ENCODE assay signal across 9 mouse cellular contexts in genomic region chr15:86243708-86244107, GRCm38 (mm10). TPM values are rescaled to one million over a fixed set of nuclear protein-coding genes. Genes with fewer than 3 reads are reported as not detected.
DNase-seq lines count a peak whose midpoint lies in the region; ATAC-seq and TF ChIP-seq lines count a peak whose summit lies in the region.
"Had no signal": no experiment of that assay in that cellular context is flagged by ENCODE, and none has a peak within 500 bp of the region (broad histone marks: within the 10 kb centered on the region; RNA-seq: fewer than 3 reads in every experiment).

No protein-coding gene starts in this region.

- H3K36me3 ChIP-seq in intestine, embryonic 14.5 days (ENCODE audit: control insufficient read depth, insufficient read depth, low read length), result peaks cover 12% of the 10 kb centered on the region; the same call in 1 of the 2 replicates
- H3K36me3 ChIP-seq in intestine, embryonic 16.5 days (ENCODE audit: control insufficient read depth, insufficient read depth, low read length), result 0 out of 2 replicates have a peak, but pooled peaks cover 5% of the 10 kb centered on the region
- peaks cover 56% of the 10 kb centered on the region for H3K36me3 ChIP-seq in E14TG2a.4 (ENCODE audit: insufficient read depth, low read length)

- H3K9ac ChIP-seq in intestine, embryonic 14.5 days (ENCODE audit: low read length), result no peak overlapping the region
- no peak overlapping the region for H3K9ac ChIP-seq in intestine, embryonic 16.5 days (ENCODE audit: low read depth, low read length)
- H3K9ac ChIP-seq: midbrain, embryonic 12.5 days had no signal

- H3K4me3 ChIP-seq in intestine, embryonic 14.5 days (ENCODE audit: low read depth, low read length), result no peak overlapping the region
- H3K4me3 ChIP-seq in intestine, embryonic 16.5 days (ENCODE audit: low read length), result no peak overlapping the region
- H3K4me3 ChIP-seq in E14TG2a.4 (replicated peaks; ENCODE audit: low read length), result no peak overlapping the region
- H3K4me3 ChIP-seq: midbrain, embryonic 12.5 days had no signal

- no peak for ATAC-seq in intestine, embryonic 14.5 days (replicated peaks; ENCODE audit: low FRiP score, low TSS enrichment, low read depth)
- no peak for ATAC-seq in intestine, embryonic 16.5 days

- TF ChIP-seq CTCF in E14TG2a.4 (conservative IDR thresholded peaks at IDR 0.05; ENCODE audit: low read length), result peak; percentile 70

- no peak overlapping the region for H3K4me2 ChIP-seq in intestine, embryonic 14.5 days (ENCODE audit: low read length)
- no peak overlapping the region for H3K4me2 ChIP-seq in intestine, embryonic 16.5 days (ENCODE audit: low read depth, low read length)
- H3K4me2 ChIP-seq: midbrain, embryonic 12.5 days had no signal

- H3K27ac ChIP-seq in intestine, embryonic 14.5 days (ENCODE audit: low read depth), result no peak overlapping the region
- no peak overlapping the region for H3K27ac ChIP-seq in intestine, embryonic 16.5 days (ENCODE audit: low read length)
- H3K27ac ChIP-seq: midbrain, embryonic 12.5 days had no signal

- H3K27me3 ChIP-seq in intestine, embryonic 14.5 days (replicated peaks; ENCODE audit: control insufficient read depth, insufficient read depth, low read length), result no peaks in the 10 kb centered on the region
- no peaks in the 10 kb centered on the region for H3K27me3 ChIP-seq in intestine, embryonic 16.5 days (replicated peaks; ENCODE audit: control insufficient read depth, insufficient read depth, low read length)
- no peaks in the 10 kb centered on the region for H3K27me3 ChIP-seq in E14TG2a.4 (ENCODE audit: insufficient read depth, low read length)
- H3K27me3 ChIP-seq: midbrain, embryonic 12.5 days had no signal

- peak; percentile 69 for DNase-seq in intestine, embryonic 14.5 days (ENCODE audit: low spot score)
- peak; percentile 40 for DNase-seq in c-Kit-positive CD71-negative TER-119-negative erythroid progenitor cells, embryonic 14.5 days (ENCODE audit: low read depth)
- peak; percentile 68 to 73 for DNase-seq in frontal cortex, postnatal 25 days (ENCODE audit: low spot score in 2 of 2)
- peak; percentile 85 for DNase-seq in layer of hippocampus, adult 9-10 months (ENCODE audit: low spot score)
- peak; percentile 65 for DNase-seq in mesoderm, embryonic 11.5 days (ENCODE audit: low read depth, low spot score)
- peak; percentile 69 for DNase-seq in thymus, postnatal 25 days

- H3K9me3 ChIP-seq in intestine, embryonic 14.5 days (ENCODE audit: control insufficient read depth, low read length), result no peaks in the 10 kb centered on the region
- H3K9me3 ChIP-seq in intestine, embryonic 16.5 days (ENCODE audit: control insufficient read depth, low read length), result no peaks in the 10 kb centered on the region
- peaks cover 11% of the 10 kb centered on the region for H3K9me3 ChIP-seq in E14TG2a.4 (ENCODE audit: low read length)
- H3K9me3 ChIP-seq: midbrain, embryonic 12.5 days had no signal

- H3K4me1 ChIP-seq in intestine, embryonic 14.5 days (replicated peaks; ENCODE audit: control insufficient read depth, insufficient read depth, low read length), result no peaks in the 10 kb centered on the region
- no peaks in the 10 kb centered on the region for H3K4me1 ChIP-seq in intestine, embryonic 16.5 days (ENCODE audit: control insufficient read depth, insufficient read depth, low read length)
- H3K4me1 ChIP-seq in E14TG2a.4 (replicated peaks; ENCODE audit: low read depth, low read length), result no peaks in the 10 kb centered on the region

- 43% methylated on average over 8 of the region's 8 CpGs for WGBS in intestine, embryonic 14.5 days
- WGBS in intestine, embryonic 16.5 days, result 46% methylated on average over 8 of the region's 8 CpGs

RNA-seq across cellular contexts. Expression of gene Tbc1d22a, which starts 29.4 kb away (rescaled TPM):
- 9.6 and 10.3 TPM in 2 replicates for polyA plus RNA-seq in intestine, embryonic 14.5 days (2014; fragmentation: Nextera tagmentation; extraction: Ambion mirVana)
- 12.5 and 13.7 TPM in 2 replicates for polyA plus RNA-seq in intestine, embryonic 16.5 days (2015; fragmentation: Nextera tagmentation; extraction: Ambion mirVana)

RNA-seq across cellular contexts. Expression of gene Cerk, which starts 57.8 kb away (rescaled TPM):
- 11.5 and 11.7 TPM in 2 replicates for polyA plus RNA-seq in intestine, embryonic 14.5 days (2014; fragmentation: Nextera tagmentation; extraction: Ambion mirVana)
- polyA plus RNA-seq in intestine, embryonic 16.5 days (2015; fragmentation: Nextera tagmentation; extraction: Ambion mirVana), result 7.9 and 8.0 TPM in 2 replicates
